Mouse (Mus musculus) CD4-positive helper T cell, adult 2 months (primary cell): Measurements from ENCODE around the gene Lysmd3.
A peak's percentile ranks its signal among the peaks of the same experiment; 100 is the strongest.
"Not testable (repeated sequence)": the region's sequence is repeated elsewhere in the genome, so short reads cannot be mapped to it uniquely, and the experiment has no call there.

Experiments
- DNase-seq: peaks from one replicate; pipeline ENCODE4 v3.0.0-alpha.2; 2012; ENCODE audit warnings: low read depth, missing footprints, low spot score

Lysmd3 gene

DNA sequence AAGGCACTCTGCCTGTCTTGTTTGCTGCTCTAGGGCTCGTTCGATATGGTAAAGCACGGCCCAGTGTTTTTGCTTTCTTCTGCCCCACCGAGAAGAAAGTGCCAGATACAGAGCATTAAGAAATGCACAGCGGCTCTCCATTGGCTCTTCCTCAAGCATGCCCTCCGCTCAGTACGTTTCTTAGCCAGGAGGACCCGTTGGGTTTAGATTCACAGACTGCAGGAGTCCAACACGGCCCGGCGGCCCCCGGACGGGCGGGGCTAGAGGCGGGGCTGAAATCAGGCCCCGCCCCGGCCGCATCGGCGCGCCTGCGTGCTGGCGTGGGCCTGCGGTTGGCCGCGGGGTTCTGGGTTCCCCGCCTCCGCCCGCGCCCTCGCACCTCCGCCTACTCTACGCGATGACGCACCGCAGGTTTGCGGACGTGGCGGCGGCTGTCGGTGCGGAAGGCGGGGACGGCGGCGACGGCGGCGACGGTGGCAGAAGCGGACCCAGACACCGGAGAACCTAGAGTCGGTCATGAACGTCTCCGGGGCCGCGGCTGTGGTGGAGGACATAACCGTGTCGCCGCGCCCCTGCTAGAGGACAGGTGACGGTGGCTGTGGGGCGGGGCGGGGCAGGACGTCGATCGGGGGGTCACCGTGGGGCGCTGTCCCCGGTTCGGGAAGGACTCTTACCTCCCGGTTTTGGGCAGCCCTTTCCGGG is at the start of gene Lysmd3:
Gene Lysmd3, plus strand, starts transcription at position 313 of the 702 bp plus-strand sequence.
- DNase-seq, result peak; percentile 94

GRCm38 (mm10) chr13:81610349-81610748 is 47.1 kb upstream of the Lysmd3 start:
- no peak for DNase-seq

DNA sequence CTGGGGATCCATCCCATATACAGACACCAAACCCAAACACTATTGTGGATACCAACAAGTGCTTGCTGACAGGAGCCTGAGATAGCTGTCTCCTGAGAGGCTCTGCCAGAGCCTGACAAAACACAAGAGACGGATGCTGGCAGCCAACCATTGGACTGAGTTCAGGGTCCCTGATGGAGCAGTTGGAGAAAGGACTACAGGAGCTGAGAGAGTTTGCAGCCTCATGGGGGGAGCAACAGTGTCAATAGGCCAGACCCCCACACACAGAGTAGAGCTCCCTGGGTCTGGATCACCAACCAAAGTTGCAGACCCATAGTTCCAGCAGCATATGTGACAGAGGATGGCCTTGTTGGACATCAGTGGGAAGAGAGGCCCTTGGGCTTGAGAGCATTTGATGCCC is 29.6 kb upstream of the Lysmd3 start:
- DNase-seq, result not testable (repeated sequence)

DNA sequence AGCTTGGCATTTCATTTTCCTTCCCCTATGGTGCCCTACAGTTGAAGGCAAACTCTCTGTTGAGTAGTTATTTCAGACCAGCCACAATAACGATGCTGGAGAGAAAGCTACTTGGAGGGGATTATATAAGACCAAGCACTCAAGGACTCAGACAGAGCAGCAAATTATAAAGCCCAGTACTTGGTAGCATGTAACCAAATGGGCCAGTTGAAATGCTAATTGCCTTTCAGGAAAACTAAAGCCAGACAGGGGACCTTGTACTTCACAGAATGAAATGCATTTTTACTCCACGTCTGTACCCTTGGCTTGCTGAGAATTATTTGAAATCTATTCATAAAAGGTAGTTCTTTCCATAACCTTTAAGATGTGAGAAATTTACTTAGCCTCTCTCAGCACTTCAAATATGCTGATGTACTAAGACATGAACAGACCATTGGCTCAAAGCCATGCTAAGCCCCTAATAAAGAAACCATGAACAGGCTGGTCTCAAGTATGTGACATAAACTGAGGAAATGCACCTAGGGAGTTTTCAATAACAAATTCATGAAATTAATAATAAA is 28.8 kb upstream of the Lysmd3 start:
- no peak for DNase-seq

GRCm38 (mm10) chr13:81629395-81629794 is 28.1 kb upstream of the Lysmd3 start:
- DNase-seq, result no peak

DNA sequence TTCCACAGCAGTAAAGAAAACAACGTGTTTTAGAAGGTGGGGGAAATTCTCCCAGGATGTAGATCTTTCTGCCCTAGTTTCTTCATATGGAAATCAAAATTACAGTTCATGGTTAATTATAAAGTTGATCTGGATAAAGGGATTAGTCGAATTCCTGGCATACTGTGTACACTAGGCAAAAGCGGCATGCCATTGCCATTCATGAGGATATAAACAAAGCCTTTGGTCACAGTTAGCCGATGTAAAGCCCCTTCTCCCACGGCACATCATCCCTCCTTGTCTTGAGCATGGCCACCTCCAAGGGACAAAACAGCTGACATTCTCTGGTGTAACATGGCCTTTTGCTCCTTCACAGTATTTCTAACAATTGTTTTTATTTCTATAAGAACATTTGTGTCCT is 26.9 kb upstream of the Lysmd3 start:
- DNase-seq, result no peak

GRCm38 (mm10) chr13:81632720-81633415 is 24.6 kb upstream of the Lysmd3 start, which contains the start of gene Adgrv1:
Gene Adgrv1 (minus strand): TSS chr13:81633154.
- no peak for DNase-seq

GRCm38 (mm10) chr13:81639624-81640023 is 17.8 kb upstream of the Lysmd3 start:
- DNase-seq, result no peak

DNA sequence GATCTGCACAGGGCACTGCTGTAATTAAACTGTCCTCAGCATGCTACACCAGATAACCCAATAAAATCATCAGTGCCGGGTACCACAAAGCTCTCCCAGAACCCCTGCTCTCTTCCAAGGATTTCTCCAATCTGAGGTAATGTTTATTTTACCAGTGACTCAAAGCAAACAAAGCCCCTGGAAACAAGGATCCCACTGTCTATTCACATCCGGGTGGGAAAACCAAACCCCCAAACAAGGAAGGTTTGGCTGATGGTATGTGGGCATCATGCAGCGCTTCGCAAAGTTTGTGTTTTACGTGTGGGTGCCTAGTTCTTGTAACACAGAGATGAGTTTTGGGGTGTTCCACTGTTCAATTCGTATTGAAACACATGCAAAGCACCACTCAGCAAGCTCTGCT is 16.6 kb upstream of the Lysmd3 start:
- DNase-seq, result no peak

- peak; percentile 39 for DNase-seq
These were observed 16.0 kb upstream of the Lysmd3 start for GRCm38 (mm10) chr13:81641289-81642045.

DNA sequence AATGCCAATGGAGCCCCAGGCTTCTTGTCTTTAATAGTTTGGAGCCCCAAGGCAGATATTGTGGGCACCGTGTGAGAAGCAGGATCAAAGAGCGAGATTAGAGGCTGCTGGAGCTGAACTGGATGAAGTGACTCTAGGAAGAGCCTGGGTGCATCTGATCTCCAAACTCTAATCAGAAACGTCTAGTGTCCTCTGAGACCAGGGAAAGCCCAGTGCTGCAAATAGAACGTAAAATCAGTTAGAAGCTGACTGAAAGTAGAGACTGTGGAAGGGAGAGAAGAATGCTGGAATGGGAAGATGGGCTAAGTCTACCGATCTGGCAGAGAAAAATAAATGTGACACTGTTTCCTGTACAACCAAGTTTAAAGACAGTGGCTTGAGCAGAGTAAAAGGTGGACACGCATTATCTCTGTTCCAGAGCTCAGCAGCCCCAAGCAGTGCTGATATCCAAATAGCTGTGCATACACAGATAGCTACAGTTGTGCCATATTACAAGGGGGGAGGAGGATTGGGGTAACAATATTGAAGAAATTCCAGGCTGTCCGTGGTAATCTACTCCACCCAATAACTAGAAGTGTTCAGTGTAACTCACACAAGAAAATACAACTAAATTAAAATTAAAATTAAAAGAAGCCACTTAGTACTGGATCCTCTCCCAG is 14.8 kb upstream of the Lysmd3 start:
- no peak for DNase-seq

DNA sequence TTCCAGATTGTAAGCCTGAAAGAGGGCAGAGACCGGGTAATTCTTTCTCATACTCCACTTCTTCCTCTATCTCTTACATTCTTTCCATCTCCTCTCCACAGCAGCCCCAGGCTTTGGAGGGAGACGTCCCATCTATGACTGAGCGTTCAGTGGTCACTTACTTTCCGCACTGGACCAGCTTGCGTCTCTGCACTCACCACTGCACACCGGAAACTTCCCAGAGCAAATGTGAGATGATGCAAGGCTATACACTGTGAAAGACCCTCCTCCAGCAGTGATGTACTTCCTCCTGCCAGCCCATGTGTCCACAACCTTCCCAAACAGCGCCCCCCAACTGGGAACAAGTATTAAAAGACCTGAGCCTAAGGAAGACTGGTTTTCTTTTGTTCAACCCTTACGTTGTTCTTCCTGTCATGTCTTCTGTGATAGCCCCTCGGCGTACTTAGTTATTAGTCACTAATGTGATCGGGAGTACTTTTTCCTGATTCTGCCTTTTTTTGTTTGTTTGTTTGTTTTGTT is 13.4 kb upstream of the Lysmd3 start:
- DNase-seq, result no peak

DNA sequence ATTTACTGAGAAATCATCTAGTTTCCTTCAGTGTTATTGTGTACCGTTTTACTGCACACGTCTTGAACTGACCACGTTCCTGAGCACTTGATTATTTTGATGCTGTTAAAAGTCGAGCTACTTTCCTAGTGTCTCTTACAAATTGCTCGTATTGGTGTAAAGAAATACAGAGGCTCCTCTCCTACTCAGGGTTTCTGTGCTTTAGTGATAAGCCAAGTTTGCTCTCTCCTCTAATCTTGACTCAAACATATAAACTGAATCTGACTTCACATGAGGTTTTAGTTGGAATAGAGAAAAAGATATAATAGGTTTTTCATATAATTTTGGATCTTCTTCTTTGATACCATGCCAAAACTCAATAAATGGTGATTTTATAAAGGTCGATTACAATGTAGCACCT is 11.1 kb upstream of the Lysmd3 start:
- no peak for DNase-seq

- not testable (repeated sequence) for DNase-seq
These were observed 7.1 kb upstream of the Lysmd3 start for GRCm38 (mm10) chr13:81650382-81650781.

- DNase-seq, result no peak
These were observed 1.2 kb upstream of the Lysmd3 start for GRCm38 (mm10) chr13:81656091-81656850.

GRCm38 (mm10) chr13:81657008-81657350 is 484 bp upstream of the Lysmd3 start:
- no peak for DNase-seq

DNA sequence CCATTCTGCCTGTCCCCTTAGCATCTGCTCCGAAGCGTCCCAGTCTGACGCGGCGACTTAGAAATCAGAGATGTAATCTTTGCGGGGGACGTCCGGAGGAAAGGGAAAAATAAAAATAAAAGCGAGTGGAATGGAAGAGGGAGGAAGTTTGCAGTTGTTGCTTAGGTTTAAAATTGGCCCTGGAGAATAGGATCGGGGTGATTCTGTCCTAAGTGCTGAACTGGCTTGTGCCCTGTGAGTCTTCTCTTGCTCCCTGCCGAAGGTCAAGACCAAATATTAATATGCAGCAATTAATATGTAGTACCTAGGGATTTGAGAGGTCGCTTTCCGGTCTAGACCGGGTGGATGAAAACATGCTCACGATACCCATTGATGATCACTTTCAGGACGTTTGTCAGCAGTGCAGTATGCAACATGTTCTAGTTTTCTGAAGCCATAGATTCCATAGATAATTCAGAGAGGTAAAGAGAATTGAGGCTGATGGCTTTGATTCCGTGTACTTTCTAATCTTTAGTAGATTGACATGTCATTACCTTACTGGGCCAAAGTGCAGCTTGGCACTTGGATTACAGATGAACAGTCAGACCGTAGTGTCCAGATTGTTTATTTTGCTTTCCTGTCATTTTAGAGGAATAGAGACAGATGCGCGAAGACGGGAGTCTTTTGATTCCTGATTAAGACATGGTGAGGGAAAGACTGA is 740 bp downstream of the Lysmd3 start:
- no peak for DNase-seq

- DNase-seq, result no peak
These were observed 6.3 kb downstream of the Lysmd3 start for GRCm38 (mm10) chr13:81663566-81664330.

GRCm38 (mm10) chr13:81664331-81664698 is 6.9 kb downstream of the Lysmd3 start:
- DNase-seq, result no peak
